Mouse (Mus musculus) kidney, adult 2 months (tissue): ENCODE data around the gene Tfdp1.

Experiments used
- CTCF ChIP-seq: fragments of 200-500 bp; conservative IDR thresholded peaks from 2 replicates; pipeline ENCODE4 v1.5.1; 2011; ENCODE audit warnings: low read depth, mild to moderate bottlenecking, control low read depth, low read length, moderate library complexity, mixed read lengths; ENCODE audit not compliant: insufficient read depth, insufficient read length
- POLR2A ChIP-seq: fragments of 200-500 bp; IDR thresholded peaks from one replicate; pipeline ENCODE4 v1.6.1; 2011; ENCODE audit warnings: low read depth, low read length, control low read depth

- TF ChIP-seq CTCF (peak; percentile 91), POLR2A (no peak)
These were observed 74.5 kb downstream of the Tfdp1 start for GRCm38 (mm10) chr8:13412891-13413558.
